Comparison of ENCODE assay signal across 17 mouse cellular contexts in the genomic region with DNA sequence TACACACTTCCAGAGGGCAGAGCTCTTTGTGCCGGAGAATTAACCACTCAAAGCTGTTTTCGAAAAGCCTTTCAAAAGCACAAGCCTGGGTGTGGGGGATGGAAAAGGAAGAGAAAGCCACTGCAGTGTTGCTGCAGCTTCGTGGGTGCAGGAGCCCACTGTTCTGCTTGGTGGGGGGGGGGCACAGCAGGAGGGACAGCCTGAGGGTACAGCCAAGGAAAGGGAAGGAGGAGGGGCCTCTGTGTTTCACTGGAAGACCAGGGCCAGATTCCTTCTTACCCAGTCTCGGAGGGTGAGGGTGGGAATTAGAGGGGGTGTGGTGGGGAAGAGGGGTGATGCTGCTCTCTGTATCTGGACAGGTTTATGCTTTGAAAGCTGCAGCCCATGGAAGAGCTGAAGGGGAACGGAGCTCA. TPM values are rescaled to one million over a fixed set of nuclear protein-coding genes. Genes with fewer than 3 reads are reported as not detected.
DNase-seq lines count a peak whose midpoint lies in the region; ATAC-seq and TF ChIP-seq lines count a peak whose summit lies in the region.
"Had no signal": no experiment of that assay in that cellular context is flagged by ENCODE, and none has a peak within 500 bp of the region (broad histone marks: within the 10 kb centered on the region; RNA-seq: fewer than 3 reads in every experiment).

No protein-coding gene starts in this region.

- ATAC-seq in hindbrain, embryonic 14.5 days (ENCODE audit: low FRiP score) = no peak
- peak; percentile 42; the same call in 1 of the 2 replicates for ATAC-seq in midbrain, postnatal 0 days (ENCODE audit: low FRiP score)

- peaks cover 32% of the 10 kb centered on the region for H3K4me1 ChIP-seq in forebrain, embryonic 10.5 days
- H3K4me1 ChIP-seq in hindbrain, embryonic 14.5 days (replicated peaks; ENCODE audit: control insufficient read depth, insufficient read depth, low read length) = peaks cover 15% of the 10 kb centered on the region; the same call in 1 of the 2 replicates
- no peaks in the 10 kb centered on the region; the same call in 1 of the 2 replicates for H3K4me1 ChIP-seq in midbrain, postnatal 0 days (ENCODE audit: insufficient read depth, low read length)
- H3K4me1 ChIP-seq: limb, embryonic 15.5 days; lung, embryonic 15.5 days had no signal

- no peak overlapping the region for H3K9ac ChIP-seq in hindbrain, embryonic 14.5 days
- H3K9ac ChIP-seq in midbrain, postnatal 0 days (replicated peaks; ENCODE audit: low read length, poor library complexity, severe bottlenecking) = no peak overlapping the region
- H3K9ac ChIP-seq: limb, embryonic 15.5 days; lung, embryonic 15.5 days had no signal

- DNase-seq in heart, adult 11 months = peak; percentile 67
- no peak for DNase-seq in heart, postnatal 25 days (ENCODE audit: low spot score)
- no peak for DNase-seq in forebrain, embryonic 10.5 days (ENCODE audit: extremely low spot score, low spot score)
- DNase-seq in hindbrain, embryonic 14.5 days (ENCODE audit: low spot score) = no peak
- no peak for DNase-seq in midbrain, postnatal 0 days (ENCODE audit: low spot score)
- no peak for DNase-seq in urinary bladder, postnatal 36 days (ENCODE audit: low spot score in 2 of 2)
- no peak for DNase-seq in lung, postnatal 14 days
- no peak for DNase-seq in T-cell, adult 2 months (ENCODE audit: low spot score)
- DNase-seq: cerebellum, postnatal 10 days; heart, postnatal 36 days; right cerebral cortex, postnatal 25 days; thymus, postnatal 14 days had no signal

- H3K4me3 ChIP-seq in forebrain, embryonic 10.5 days = peak overlapping the region; percentile 22; the same call in 1 of the 2 replicates
- H3K4me3 ChIP-seq in hindbrain, embryonic 14.5 days (replicated peaks; ENCODE audit: low read length) = no peak overlapping the region
- H3K4me3 ChIP-seq in midbrain, postnatal 0 days (ENCODE audit: low read depth, low read length) = no peak overlapping the region
- H3K4me3 ChIP-seq: erythroblast, embryonic 14.5 days; left cerebral cortex, adult 2 months; limb, embryonic 15.5 days; lung, embryonic 15.5 days had no signal

- peaks cover 4% of the 10 kb centered on the region; the same call in 1 of the 2 replicates for H3K27me3 ChIP-seq in forebrain, embryonic 10.5 days (ENCODE audit: poor library complexity, severe bottlenecking)
- no peaks in the 10 kb centered on the region for H3K27me3 ChIP-seq in hindbrain, embryonic 14.5 days (ENCODE audit: control insufficient read depth, insufficient read depth, low read length)
- no peaks in the 10 kb centered on the region for H3K27me3 ChIP-seq in midbrain, postnatal 0 days (ENCODE audit: insufficient read depth, low read length)
- H3K27me3 ChIP-seq: limb, embryonic 15.5 days; lung, embryonic 15.5 days had no signal

- intact Hi-C loops in heart, postnatal 25 days (cut with DNase I) = no loop called here

- TF ChIP-seq CTCF in midbrain, postnatal 0 days (IDR thresholded peaks at IDR 0.05) = no peak

- H3K36me3 ChIP-seq in forebrain, embryonic 10.5 days (replicated peaks) = no peaks in the 10 kb centered on the region
- H3K36me3 ChIP-seq in hindbrain, embryonic 14.5 days (replicated peaks; ENCODE audit: control insufficient read depth, insufficient read depth) = no peaks in the 10 kb centered on the region
- no peaks in the 10 kb centered on the region for H3K36me3 ChIP-seq in midbrain, postnatal 0 days (ENCODE audit: insufficient read depth, low read length)
- H3K36me3 ChIP-seq: limb, embryonic 15.5 days; lung, embryonic 15.5 days had no signal

- peak overlapping the region; percentile 10; the same call in 1 of the 2 replicates for H3K4me2 ChIP-seq in hindbrain, embryonic 14.5 days (replicated peaks)
- peak overlapping the region; percentile 26; the same call in 1 of the 2 replicates for H3K4me2 ChIP-seq in midbrain, postnatal 0 days (ENCODE audit: low read depth, low read length, poor library complexity, severe bottlenecking)
- H3K4me2 ChIP-seq: limb, embryonic 15.5 days; lung, embryonic 15.5 days had no signal

- no peaks in the 10 kb centered on the region for H3K9me3 ChIP-seq in forebrain, embryonic 10.5 days
- no peaks in the 10 kb centered on the region for H3K9me3 ChIP-seq in hindbrain, embryonic 14.5 days (ENCODE audit: control insufficient read depth, low read length)
- no peaks in the 10 kb centered on the region for H3K9me3 ChIP-seq in midbrain, postnatal 0 days (ENCODE audit: low read length)
- H3K9me3 ChIP-seq: limb, embryonic 15.5 days; lung, embryonic 15.5 days had no signal

- H3K27ac ChIP-seq in forebrain, embryonic 10.5 days = peak overlapping the region; percentile 77
- H3K27ac ChIP-seq in hindbrain, embryonic 14.5 days = no peak overlapping the region
- no peak overlapping the region for H3K27ac ChIP-seq in midbrain, postnatal 0 days (ENCODE audit: low read depth, low read length)
- H3K27ac ChIP-seq: kidney, postnatal 0 days; left cerebral cortex, adult 2 months; limb, embryonic 15.5 days; lung, embryonic 15.5 days had no signal

- WGBS in forebrain, embryonic 10.5 days = 21% methylated on average over 5 of the region's 5 CpGs
- 26% methylated on average over 5 of the region's 5 CpGs for WGBS in hindbrain, embryonic 14.5 days
- WGBS in midbrain, postnatal 0 days = 16% methylated on average over 5 of the region's 5 CpGs

RNA-seq across cellular contexts. Expression of a gene that starts 54.3 kb away (rescaled TPM):
- 1 to 10 TPM; 3.2 to 4.8 TPM for total RNA-seq in heart, postnatal 25 days (2021)
- polyA plus RNA-seq in forebrain, embryonic 10.5 days (2016; fragmentation: Nextera tagmentation; extraction: Ambion mirVana) = 0.49 and 0.58 TPM in 2 replicates
- 49.4 and 49.8 TPM in 2 replicates for polyA plus RNA-seq in hindbrain, embryonic 14.5 days (2014; fragmentation: Nextera tagmentation; extraction: Ambion mirVana)
- total RNA-seq in midbrain, postnatal 0 days (2014; rRNA removed) = 145 and 157 TPM in 2 replicates
- polyA plus RNA-seq in midbrain, postnatal 0 days (2015; fragmentation: Nextera tagmentation; extraction: Ambion mirVana) = 25.1 and 25.8 TPM in 2 replicates
- polyA plus RNA-seq: erythroblast, embryonic 14.5 days had no signal

Comparison
In these comparisons a context has a peak if more than half of its experiments do, and no peak if none do; other contexts are left out.
1. RNA of a gene that starts 54.3 kb away (polyA plus RNA-seq): 49.4 to 49.8 TPM in hindbrain, embryonic 14.5 days and 25.1 to 25.8 TPM in midbrain, postnatal 0 days; 0.49 to 0.58 TPM in forebrain, embryonic 10.5 days; every median in the first group is over 10 times any median in the second.